In genomic region chr2:146787811-146788455, GRCm38 (mm10) we compare ENCODE assay signal across 13 mouse cellular contexts.
DNase-seq lines count a peak whose midpoint lies in the region; ATAC-seq and TF ChIP-seq lines count a peak whose summit lies in the region.
"Had no signal": no experiment of that assay in that cellular context is flagged by ENCODE, and none has a peak within 500 bp of the region (broad histone marks: within the 10 kb centered on the region; RNA-seq: fewer than 3 reads in every experiment).

No protein-coding gene starts in this region.

- WGBS in forebrain, embryonic 11.5 days: 42% methylated on average over 5 of the region's 5 CpGs
- WGBS in hindbrain, postnatal 0 days: 43% methylated on average over 5 of the region's 5 CpGs
- 38% methylated on average over 5 of the region's 5 CpGs for WGBS in midbrain, embryonic 14.5 days

- peak; percentile 19 to 29 for DNase-seq in cerebellum, postnatal 10 days
- no peak for DNase-seq in cerebellum, postnatal 4 days (ENCODE audit: low spot score in 2 of 2)
- DNase-seq in forebrain, embryonic 11.5 days (ENCODE audit: low spot score): no peak
- no peak for DNase-seq in hindbrain, postnatal 0 days (ENCODE audit: low spot score)
- peak; percentile 47 for DNase-seq in midbrain, embryonic 14.5 days
- DNase-seq in adrenal gland, adult 2 months: no peak
- no peak for DNase-seq in spleen, postnatal 14 days (ENCODE audit: low spot score in 2 of 2)
- no peak for DNase-seq in testis, postnatal 10 days (ENCODE audit: low spot score)
- DNase-seq: cerebellum, adult 18-20 months; thymus, adult 2 months had no signal

- peak overlapping the region; percentile 50 for H3K27ac ChIP-seq in forebrain, embryonic 11.5 days (ENCODE audit: low read depth, low read length)
- H3K27ac ChIP-seq in hindbrain, postnatal 0 days: peak overlapping the region; percentile 5; the same call in 1 of the 2 replicates
- peak overlapping the region; percentile 66; the same call in 1 of the 2 replicates for H3K27ac ChIP-seq in midbrain, embryonic 14.5 days (replicated peaks; ENCODE audit: low read depth, low read length)
- H3K27ac ChIP-seq: kidney, embryonic 15.5 days; left cerebral cortex, adult 2 months; liver, embryonic 15.5 days had no signal

- no peak overlapping the region for H3K4me2 ChIP-seq in forebrain, embryonic 11.5 days (ENCODE audit: low read depth, low read length, severe bottlenecking)
- peak overlapping the region; percentile 30; the same call in 1 of the 2 replicates for H3K4me2 ChIP-seq in hindbrain, postnatal 0 days (ENCODE audit: low read depth, low read length)
- no peak overlapping the region; the same call in 1 of the 2 replicates for H3K4me2 ChIP-seq in midbrain, embryonic 14.5 days (ENCODE audit: low read length)
- H3K4me2 ChIP-seq: kidney, embryonic 15.5 days; liver, embryonic 15.5 days had no signal

- H3K9ac ChIP-seq in forebrain, embryonic 11.5 days (ENCODE audit: low read length): no peak overlapping the region
- H3K9ac ChIP-seq in hindbrain, postnatal 0 days (replicated peaks; ENCODE audit: low read length): no peak overlapping the region
- H3K9ac ChIP-seq in midbrain, embryonic 14.5 days (replicated peaks; ENCODE audit: low read length): peak overlapping the region; percentile 34; the same call in 1 of the 2 replicates
- H3K9ac ChIP-seq: kidney, embryonic 15.5 days; liver, embryonic 15.5 days had no signal

- no peaks in the 10 kb centered on the region for H3K36me3 ChIP-seq in forebrain, embryonic 11.5 days (ENCODE audit: control insufficient read depth, insufficient read depth, low read length)
- H3K36me3 ChIP-seq in hindbrain, postnatal 0 days (ENCODE audit: insufficient read depth, low read length): no peaks in the 10 kb centered on the region
- no peaks in the 10 kb centered on the region for H3K36me3 ChIP-seq in midbrain, embryonic 14.5 days (ENCODE audit: control insufficient read depth, insufficient read depth, low read length)
- H3K36me3 ChIP-seq: kidney, embryonic 15.5 days; liver, embryonic 15.5 days had no signal

- H3K9me3 ChIP-seq in forebrain, embryonic 11.5 days (ENCODE audit: control insufficient read depth, low read length): no peaks in the 10 kb centered on the region; the same call in 1 of the 2 replicates
- H3K9me3 ChIP-seq in hindbrain, postnatal 0 days (ENCODE audit: low read length): no peaks in the 10 kb centered on the region
- H3K9me3 ChIP-seq in midbrain, embryonic 14.5 days (ENCODE audit: control insufficient read depth, low read length): no peaks in the 10 kb centered on the region
- H3K9me3 ChIP-seq: kidney, embryonic 15.5 days; liver, embryonic 15.5 days had no signal

- H3K4me3 ChIP-seq in forebrain, embryonic 11.5 days (ENCODE audit: low read depth, low read length): no peak overlapping the region
- H3K4me3 ChIP-seq in hindbrain, postnatal 0 days (ENCODE audit: low read length): no peak overlapping the region
- H3K4me3 ChIP-seq in midbrain, embryonic 14.5 days (replicated peaks; ENCODE audit: low read depth, low read length): no peak overlapping the region
- H3K4me3 ChIP-seq: kidney, embryonic 15.5 days; left cerebral cortex, adult 2 months; liver, embryonic 15.5 days had no signal

- no peak for TF ChIP-seq CTCF in hindbrain, postnatal 0 days (IDR thresholded peaks at IDR 0.05; ENCODE audit: low read depth)

- no peaks in the 10 kb centered on the region for H3K27me3 ChIP-seq in forebrain, embryonic 11.5 days (ENCODE audit: control insufficient read depth, insufficient read depth, low read length)
- no peaks in the 10 kb centered on the region for H3K27me3 ChIP-seq in hindbrain, postnatal 0 days (ENCODE audit: insufficient read depth, low read length)
- H3K27me3 ChIP-seq in midbrain, embryonic 14.5 days (ENCODE audit: control insufficient read depth, insufficient read depth, low read length): peaks cover 3% of the 10 kb centered on the region; the same call in 1 of the 2 replicates
- H3K27me3 ChIP-seq: kidney, embryonic 15.5 days; liver, embryonic 15.5 days had no signal

- peaks cover 16% of the 10 kb centered on the region for H3K4me1 ChIP-seq in forebrain, embryonic 11.5 days (replicated peaks; ENCODE audit: control insufficient read depth, insufficient read depth, low read length)
- peaks cover 15% of the 10 kb centered on the region for H3K4me1 ChIP-seq in hindbrain, postnatal 0 days (ENCODE audit: insufficient read depth, low read length)
- peaks cover 18% of the 10 kb centered on the region for H3K4me1 ChIP-seq in midbrain, embryonic 14.5 days (ENCODE audit: control insufficient read depth, insufficient read depth, low read length)
- H3K4me1 ChIP-seq: kidney, embryonic 15.5 days; liver, embryonic 15.5 days had no signal

- peak; percentile 31 for ATAC-seq in forebrain, embryonic 11.5 days (replicated peaks; ENCODE audit: low FRiP score)
- ATAC-seq in hindbrain, postnatal 0 days: no peak
- peak; percentile 46; the same call in 1 of the 2 replicates for ATAC-seq in midbrain, embryonic 14.5 days (ENCODE audit: low FRiP score, low TSS enrichment)

Comparison
In these comparisons a context has a peak if more than half of its experiments do, and no peak if none do; other contexts are left out.
1. DNase-seq: peak in cerebellum, postnatal 10 days (2 of 2) and midbrain, embryonic 14.5 days (single experiment); none in cerebellum, postnatal 4 days (0 of 2), forebrain, embryonic 11.5 days (single experiment), hindbrain, postnatal 0 days (single experiment), adrenal gland, adult 2 months (single experiment), spleen, postnatal 14 days (0 of 2) and testis, postnatal 10 days (single experiment).
2. H3K27ac ChIP-seq: peak in every context shown above with its lines; median percentile 66 in midbrain, embryonic 14.5 days; 50 in forebrain, embryonic 11.5 days; 5 in hindbrain, postnatal 0 days.